Mouse (Mus musculus) CH12.LX (cell line): ENCODE data around the gene Gucy1a1.

Experiments used
- BHLHE40 ChIP-seq: IDR thresholded peaks from 2 replicates; pipeline ENCODE4 v1.6.1; 2011; ENCODE audit warnings: mild to moderate bottlenecking, low read depth, low read length, improper control_type of control experiment
- CTCF ChIP-seq, 2 experiments: IDR thresholded peaks in 1 of 2; conservative IDR thresholded peaks in 1 of 2; 2 replicates each; pipeline ENCODE4 v1.5.1; 2011 to 2012; ENCODE audit warnings: low read depth in 2 of 2, low read length in 2 of 2, improper control_type of control experiment in 1 of 2, inconsistent platforms in 1 of 2, mild to moderate bottlenecking in 1 of 2, moderate library complexity in 1 of 2
- EP300 ChIP-seq: IDR thresholded peaks from 2 replicates; pipeline ENCODE4 v1.6.1; 2011; ENCODE audit warnings: low read length, improper control_type of control experiment
- MAX ChIP-seq: IDR thresholded peaks from 2 replicates; pipeline ENCODE4 v1.6.1; 2011; ENCODE audit warnings: low read length, improper control_type of control experiment
- MYC ChIP-seq: IDR thresholded peaks from 2 replicates; pipeline ENCODE4 v1.6.1; 2011; ENCODE audit warnings: low read depth, mild to moderate bottlenecking, improper control_type of control experiment, low read length
- NELFE ChIP-seq: IDR thresholded peaks from 2 replicates; pipeline ENCODE4 v1.6.1; 2011; ENCODE audit warnings: low read depth, low read length, improper control_type of control experiment
- NRF1 ChIP-seq: IDR thresholded peaks from 2 replicates; pipeline ENCODE4 v1.6.1; 2014; ENCODE audit warnings: low read depth, mild to moderate bottlenecking, inconsistent platforms, low read length, improper control_type of control experiment, moderate library complexity
- POLR2A ChIP-seq: IDR thresholded peaks from 2 replicates; pipeline ENCODE4 v1.6.1; 2011; ENCODE audit warnings: low read depth, mild to moderate bottlenecking, improper control_type of control experiment, low read length
- POLR2AphosphoS2 ChIP-seq: IDR thresholded peaks from 2 replicates; pipeline ENCODE4 v1.6.1; 2011; ENCODE audit warnings: low read depth, low read length, improper control_type of control experiment
- SIN3A ChIP-seq: IDR thresholded peaks from 2 replicates; pipeline ENCODE4 v1.6.1; 2012; ENCODE audit warnings: low read length, improper control_type of control experiment, inconsistent platforms
- TBP ChIP-seq: conservative IDR thresholded peaks from 2 replicates; pipeline ENCODE4 v1.6.1; 2011; ENCODE audit warnings: low read depth, low read length, improper control_type of control experiment
- TCF12 ChIP-seq: IDR thresholded peaks from 2 replicates; pipeline ENCODE4 v1.6.1; 2014; ENCODE audit warnings: low read depth, mild to moderate bottlenecking, inconsistent platforms, low read length, improper control_type of control experiment
- USF2 ChIP-seq: conservative IDR thresholded peaks from 2 replicates; pipeline ENCODE4 v1.6.1; 2011; ENCODE audit warnings: low read depth, low read length, improper control_type of control experiment

DNA sequence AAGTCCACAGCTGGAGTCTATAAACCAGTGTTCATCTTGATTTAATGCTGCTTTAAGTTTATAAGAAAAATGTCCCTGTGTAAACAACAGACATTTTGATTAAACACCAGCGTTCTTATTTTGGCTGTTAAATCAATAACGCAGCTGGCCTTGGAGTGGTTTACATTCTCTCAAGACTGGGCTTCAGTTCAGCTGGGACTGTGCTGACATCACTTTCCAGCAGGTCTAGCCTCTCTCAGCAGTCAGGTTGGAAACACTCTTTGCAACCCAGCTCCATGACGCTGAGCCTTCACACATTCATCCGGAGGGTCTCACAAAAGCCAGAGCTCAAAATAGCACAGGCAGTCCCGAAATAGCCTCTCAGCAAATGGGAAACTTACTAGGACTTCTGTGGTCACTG, 88.4 kb downstream of the Gucy1a1 start:
- no peak for TF ChIP-seq SIN3A
- no peak for TF ChIP-seq POLR2A
- TF ChIP-seq MYC, result no peak
- no peak for TF ChIP-seq EP300
- TF ChIP-seq BHLHE40, result no peak
- no peak for TF ChIP-seq CTCF (conservative IDR thresholded peaks at IDR 0.05 in 1 of 2, IDR thresholded peaks at IDR 0.05 in 1 of 2; ENCODE audit: low read depth in 2 of 2, low read length in 2 of 2)
- no peak for TF ChIP-seq USF2
- no peak for TF ChIP-seq TCF12
- no peak for TF ChIP-seq POLR2AphosphoS2
- no peak for TF ChIP-seq MAX
- no peak for TF ChIP-seq NRF1
- TF ChIP-seq TBP, result no peak
- no peak for TF ChIP-seq NELFE
